Mouse (Mus musculus): ENCODE data around the gene Cxcl10. TPM values are rescaled to one million over a fixed set of nuclear protein-coding genes. Genes with fewer than 3 reads are reported as not detected.

The Cxcl10 gene
- polyA plus RNA-seq, 1 experiment from 2014 or later = 2.4 TPM

- H3K27me3 ChIP-seq (replicated peaks) = no peaks in the 10 kb centered on the region
- H3K4me1 ChIP-seq (replicated peaks) = 0 out of 2 replicates have a peak, but pooled peaks cover 3% of the 10 kb centered on the region
- no peaks in the 10 kb centered on the region for H3K36me3 ChIP-seq
- 76% methylated on average over 3 of the region's 3 CpGs for WGBS
- H3K27ac ChIP-seq = no peak overlapping the region
- no peak for ATAC-seq
- no peak overlapping the region for H3K9ac ChIP-seq
- no peak overlapping the region for H3K4me3 ChIP-seq (replicated peaks)
- no peaks in the 10 kb centered on the region for H3K9me3 ChIP-seq
- no peak overlapping the region for H3K4me2 ChIP-seq (replicated peaks)
Measured at GRCm38 (mm10) chr5:92336743-92337142, 11.9 kb downstream of the Cxcl10 start.

GRCm38 (mm10) chr5:92332359-92332840 lies 16.3 kb downstream of the Cxcl10 start:
- H3K36me3 ChIP-seq = no peaks in the 10 kb centered on the region
- 0 out of 2 replicates have a peak, but pooled peaks cover 5% of the 10 kb centered on the region for H3K4me1 ChIP-seq (replicated peaks)
- peak overlapping the region; percentile 84 for H3K27ac ChIP-seq
- no peaks in the 10 kb centered on the region for H3K9me3 ChIP-seq
- H3K4me2 ChIP-seq (replicated peaks) = peak overlapping the region; percentile 25
- WGBS = 48% methylated on average over 9 of the region's 9 CpGs
- H3K27me3 ChIP-seq (replicated peaks) = no peaks in the 10 kb centered on the region
- H3K9ac ChIP-seq = no peak overlapping the region
- no peak overlapping the region for H3K4me3 ChIP-seq (replicated peaks)
- peak; percentile 74 for ATAC-seq

DNA sequence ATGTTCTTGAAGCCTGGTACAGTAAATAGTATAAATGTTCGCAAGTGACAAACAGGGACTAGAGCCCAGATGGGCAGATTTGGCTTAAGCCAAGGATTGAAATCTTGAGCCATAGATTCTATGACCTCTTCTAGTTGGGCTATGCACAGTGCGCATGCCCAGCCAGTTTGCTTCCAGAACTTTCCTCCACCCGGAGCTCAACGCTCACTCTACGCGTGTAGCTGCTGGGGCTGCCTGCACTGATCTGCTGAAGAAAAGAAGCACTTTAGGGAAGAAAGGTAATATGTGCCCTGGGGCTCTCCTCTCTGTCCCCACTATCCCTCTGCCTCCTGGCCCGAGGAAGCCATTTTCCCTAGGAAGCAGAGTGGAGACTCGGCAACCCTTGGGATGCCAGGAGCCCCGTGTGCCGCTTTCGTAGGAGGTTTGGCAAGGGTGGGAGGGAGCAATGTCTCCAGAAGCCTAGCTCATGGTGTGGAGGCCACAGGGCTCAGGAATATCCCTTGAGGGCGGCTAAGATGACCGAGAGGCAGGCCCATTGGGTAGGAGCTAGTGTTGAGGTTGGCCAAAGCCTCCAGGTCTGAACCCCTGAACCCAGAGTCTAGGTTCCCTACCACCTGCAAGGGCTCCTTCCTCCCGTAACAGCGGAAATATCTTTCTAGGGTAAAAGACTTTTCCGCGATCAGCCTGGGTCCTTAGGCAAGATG lies 16.9 kb downstream of the Cxcl10 start, which contains the start of gene Art3:
Gene Art3, plus strand, starts transcription at position 193 of the 704 bp plus-strand sequence.
- 85% methylated on average over 17 of the region's 17 CpGs for WGBS
- peak within 1 kb of the TSS; percentile 25 for H3K4me2 ChIP-seq (replicated peaks)
- no peaks in the 10 kb centered on the region for H3K36me3 ChIP-seq
- H3K27ac ChIP-seq = peak within 1 kb of the TSS; percentile 84
- no peaks in the 10 kb centered on the region for H3K9me3 ChIP-seq
- no peak within 1 kb of the TSS for H3K9ac ChIP-seq
- H3K27me3 ChIP-seq (replicated peaks) = no peaks in the 10 kb centered on the region
- peak; percentile 15; the same call in 1 of the 2 replicates for ATAC-seq
- H3K4me1 ChIP-seq (replicated peaks) = 0 out of 2 replicates have a peak, but pooled peaks cover 5% of the 10 kb centered on the region
- H3K4me3 ChIP-seq (replicated peaks) = no peak within 1 kb of the TSS

- 89% methylated on average over 12 of the region's 12 CpGs for WGBS
- Histone ChIP-seq H3K36me3 (no peaks in the 10 kb centered on the region), H3K4me2 (replicated peaks) (no peak overlapping the region), H3K9me3 (no peaks in the 10 kb centered on the region), H3K4me1 (replicated peaks) (0 out of 2 replicates have a peak, but pooled peaks cover 5% of the 10 kb centered on the region), H3K27me3 (replicated peaks) (no peaks in the 10 kb centered on the region), H3K9ac (no peak overlapping the region), H3K27ac (no peak overlapping the region), H3K4me3 (replicated peaks) (no peak overlapping the region)
- ATAC-seq = no peak
Measured at GRCm38 (mm10) chr5:92331122-92331521, 17.6 kb downstream of the Cxcl10 start.

- Histone ChIP-seq H3K9me3 (no peaks in the 10 kb centered on the region), H3K27me3 (replicated peaks) (no peaks in the 10 kb centered on the region), H3K27ac (no peak within 1 kb of the TSS), H3K36me3 (no peaks in the 10 kb centered on the region), H3K4me3 (replicated peaks) (no peak within 1 kb of the TSS), H3K4me2 (replicated peaks) (no peak within 1 kb of the TSS), H3K4me1 (replicated peaks) (0 out of 2 replicates have a peak, but pooled peaks cover 9% of the 10 kb centered on the region), H3K9ac (no peak within 1 kb of the TSS)
- WGBS = 73% methylated on average over 7 of the region's 7 CpGs
- no peak for ATAC-seq
Measured at GRCm38 (mm10) chr5:92327929-92328328, 20.8 kb downstream of the Cxcl10 start, which contains the start of gene Cxcl9. Gene Cxcl9, minus strand, starts transcription at chr5:92328079.

DNA sequence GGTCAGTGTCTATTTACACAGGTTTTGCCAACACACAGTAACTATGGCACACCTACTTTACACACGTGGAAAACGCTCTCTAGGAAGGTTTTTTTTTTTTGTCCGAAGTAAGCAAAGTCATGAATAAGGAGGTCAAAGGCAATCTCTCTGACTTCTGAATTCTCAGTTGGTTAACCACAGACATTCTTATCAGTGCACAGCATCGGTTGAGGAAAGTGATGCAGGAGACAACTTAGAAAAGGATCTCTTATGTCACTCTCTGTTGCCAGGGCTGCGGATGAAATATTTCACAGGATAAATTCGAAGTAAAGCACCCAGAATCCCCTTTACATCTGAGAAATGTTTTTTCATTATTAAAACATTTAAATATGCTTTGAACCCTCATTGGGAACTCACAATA lies 21.3 kb downstream of the Cxcl10 start:
- no peak overlapping the region for H3K9ac ChIP-seq
- WGBS = 60% methylated on average over 6 of the region's 6 CpGs
- no peak for ATAC-seq
- no peak overlapping the region for H3K4me3 ChIP-seq (replicated peaks)
- H3K36me3 ChIP-seq = no peaks in the 10 kb centered on the region
- H3K4me1 ChIP-seq (replicated peaks) = 0 out of 2 replicates have a peak, but pooled peaks cover 9% of the 10 kb centered on the region
- no peaks in the 10 kb centered on the region for H3K9me3 ChIP-seq
- no peak overlapping the region for H3K27ac ChIP-seq
- H3K27me3 ChIP-seq (replicated peaks) = no peaks in the 10 kb centered on the region
- H3K4me2 ChIP-seq (replicated peaks) = no peak overlapping the region

GRCm38 (mm10) chr5:92323264-92323663 lies 25.4 kb downstream of the Cxcl10 start:
- Histone ChIP-seq H3K4me1 (replicated peaks) (0 out of 2 replicates have a peak, but pooled peaks cover 4% of the 10 kb centered on the region), H3K4me3 (replicated peaks) (no peak overlapping the region), H3K36me3 (no peaks in the 10 kb centered on the region), H3K27ac (no peak overlapping the region), H3K4me2 (replicated peaks) (no peak overlapping the region), H3K27me3 (replicated peaks) (no peaks in the 10 kb centered on the region), H3K9ac (no peak overlapping the region), H3K9me3 (no peaks in the 10 kb centered on the region)
- no peak for ATAC-seq
- WGBS = 64% methylated on average over 5 of the region's 5 CpGs

DNA sequence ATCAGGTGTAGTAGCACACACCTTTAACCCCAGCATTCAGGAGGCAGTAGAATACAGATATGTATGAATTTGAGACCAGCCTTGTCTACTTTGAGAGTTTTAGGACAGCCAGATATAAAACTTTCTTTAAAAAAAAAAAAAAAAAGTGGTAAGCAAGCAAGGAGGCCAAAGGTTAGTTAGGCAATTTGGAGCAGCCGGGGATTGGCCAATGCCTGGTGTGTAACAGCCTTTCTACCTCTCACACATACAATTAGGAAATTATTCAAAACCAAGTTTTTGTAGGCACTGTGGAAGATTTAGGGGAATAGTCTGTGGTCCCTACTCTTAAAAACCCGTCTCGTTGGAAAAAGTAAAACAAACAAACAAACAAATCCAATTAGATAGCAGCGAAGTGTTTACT lies 26.1 kb downstream of the Cxcl10 start:
- WGBS = 80% methylated on average over 4 of the region's 4 CpGs
- no peak for ATAC-seq
- Histone ChIP-seq H3K4me2 (replicated peaks) (no peak overlapping the region), H3K4me3 (replicated peaks) (no peak overlapping the region), H3K9me3 (no peaks in the 10 kb centered on the region), H3K9ac (no peak overlapping the region), H3K36me3 (no peaks in the 10 kb centered on the region), H3K27ac (no peak overlapping the region), H3K4me1 (replicated peaks) (0 out of 2 replicates have a peak, but pooled peaks cover 4% of the 10 kb centered on the region), H3K27me3 (replicated peaks) (no peaks in the 10 kb centered on the region)

DNA sequence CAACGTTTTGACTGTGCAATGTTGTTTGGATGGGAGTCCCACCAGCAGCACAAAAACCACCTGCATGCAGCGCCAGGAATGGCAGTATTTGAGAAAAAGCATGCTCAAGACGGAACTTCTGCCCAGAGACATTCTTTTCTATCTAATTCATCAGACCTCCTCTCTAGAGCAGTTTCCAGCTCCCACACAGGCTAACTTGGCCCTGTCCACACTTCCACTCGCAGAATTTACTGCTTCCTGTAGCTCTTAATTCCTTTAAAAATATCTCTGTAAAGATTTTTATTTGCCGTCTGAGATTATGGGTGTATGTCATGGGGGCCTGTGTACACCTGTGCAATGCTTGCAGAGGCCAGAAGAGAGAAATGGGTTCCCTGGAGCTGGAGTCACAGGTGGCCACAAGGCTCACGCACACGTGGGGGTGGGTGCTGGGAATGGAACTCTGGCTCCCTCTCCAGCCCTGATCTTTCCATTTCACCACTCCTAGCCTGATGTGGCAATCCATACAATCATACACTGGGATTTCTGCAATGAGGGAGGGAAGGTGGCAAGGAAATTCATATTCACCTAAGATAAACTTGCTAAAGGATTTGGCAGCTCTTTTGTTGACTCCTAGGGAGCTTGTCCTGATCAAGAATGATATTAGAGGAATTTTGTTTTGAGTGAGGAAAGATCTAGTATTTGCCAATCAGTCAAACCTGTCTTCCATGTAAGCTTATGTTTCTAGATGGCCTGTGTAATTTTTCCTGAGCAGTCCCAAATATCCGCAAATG lies 26.9 kb downstream of the Cxcl10 start:
- no peaks in the 10 kb centered on the region for H3K27me3 ChIP-seq (replicated peaks)
- H3K36me3 ChIP-seq = no peaks in the 10 kb centered on the region
- H3K4me2 ChIP-seq (replicated peaks) = no peak overlapping the region
- H3K9me3 ChIP-seq = no peaks in the 10 kb centered on the region
- no peak overlapping the region for H3K9ac ChIP-seq
- 36% methylated on average over 8 of the region's 8 CpGs for WGBS
- H3K4me3 ChIP-seq (replicated peaks) = no peak overlapping the region
- H3K4me1 ChIP-seq (replicated peaks) = 0 out of 2 replicates have a peak, but pooled peaks cover 4% of the 10 kb centered on the region
- H3K27ac ChIP-seq = no peak overlapping the region
- ATAC-seq = no peak

DNA sequence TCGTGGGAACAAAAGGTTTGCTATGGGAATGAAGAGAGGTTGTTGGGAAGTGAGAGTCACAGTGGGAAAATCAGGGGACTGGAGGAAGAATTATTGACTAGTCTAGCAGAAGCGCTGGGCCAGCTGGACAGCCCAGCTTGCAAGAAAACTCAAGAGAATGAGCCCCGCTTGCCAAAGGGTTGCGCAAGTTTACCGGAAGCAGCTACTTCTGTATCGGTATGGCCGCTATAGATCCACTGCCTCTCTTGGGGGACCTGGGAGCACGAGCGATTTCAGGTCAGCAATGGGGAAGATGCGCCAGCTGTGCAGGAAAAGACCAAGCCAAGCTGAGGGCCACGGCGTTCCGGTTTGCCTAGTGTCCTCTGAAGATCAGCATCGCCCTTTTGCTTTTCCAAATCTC lies 30.1 kb downstream of the Cxcl10 start:
- H3K27ac ChIP-seq = no peak overlapping the region

GRCm38 (mm10) chr5:92318119-92318518 lies 30.6 kb downstream of the Cxcl10 start:
- 80% methylated on average over 7 of the region's 7 CpGs for WGBS

More for the DNA sequence above, 30.1 kb downstream of the Cxcl10 start:
- Histone ChIP-seq H3K9me3 (no peaks in the 10 kb centered on the region), H3K4me1 (replicated peaks) (no peaks in the 10 kb centered on the region), H3K4me3 (replicated peaks) (no peak overlapping the region), H3K4me2 (replicated peaks) (no peak overlapping the region), H3K36me3 (no peaks in the 10 kb centered on the region), H3K9ac (no peak overlapping the region), H3K27me3 (replicated peaks) (no peaks in the 10 kb centered on the region)
- no peak for ATAC-seq
- 79% methylated on average over 14 of the region's 14 CpGs for WGBS

DNA sequence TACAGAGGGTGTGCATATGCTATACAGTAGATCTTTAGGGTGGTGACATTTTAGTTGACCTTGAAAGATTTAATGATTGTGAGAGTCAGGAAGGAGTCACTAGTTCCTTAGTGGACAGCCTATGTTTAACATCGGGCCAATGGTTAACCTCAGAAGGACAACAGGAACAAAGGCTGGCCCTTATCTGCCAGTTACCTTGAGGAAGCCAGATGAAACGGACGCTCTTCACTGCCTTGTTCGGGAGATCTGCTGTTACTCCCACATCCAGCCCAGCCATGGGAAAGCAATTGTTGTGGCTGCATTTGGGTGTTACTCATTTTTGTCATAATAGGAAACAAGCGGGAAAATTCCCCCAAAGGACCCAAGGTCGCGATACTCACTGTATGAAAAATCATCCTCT lies 34.9 kb downstream of the Cxcl10 start:
- ATAC-seq = no peak
- no peak overlapping the region for H3K4me2 ChIP-seq (replicated peaks)
- no peaks in the 10 kb centered on the region for H3K27me3 ChIP-seq (replicated peaks)
- H3K4me3 ChIP-seq (replicated peaks) = no peak overlapping the region
- WGBS = 43% methylated on average over 7 of the region's 7 CpGs
- H3K36me3 ChIP-seq = no peaks in the 10 kb centered on the region
- H3K27ac ChIP-seq = no peak overlapping the region
- H3K9ac ChIP-seq = no peak overlapping the region
- peaks cover 3% of the 10 kb centered on the region; the same call in 1 of the 2 replicates for H3K4me1 ChIP-seq (replicated peaks)
- no peaks in the 10 kb centered on the region for H3K9me3 ChIP-seq

More at GRCm38 (mm10) chr5:92318119-92318518, 30.6 kb downstream of the Cxcl10 start:
- no peaks in the 10 kb centered on the region for H3K4me1 ChIP-seq (replicated peaks)
- H3K4me3 ChIP-seq (replicated peaks) = no peak overlapping the region
- H3K4me2 ChIP-seq (replicated peaks) = no peak overlapping the region
- no peaks in the 10 kb centered on the region for H3K27me3 ChIP-seq (replicated peaks)
- H3K36me3 ChIP-seq = no peaks in the 10 kb centered on the region
- ATAC-seq = no peak
- H3K27ac ChIP-seq = no peak overlapping the region
- H3K9me3 ChIP-seq = no peaks in the 10 kb centered on the region
- no peak overlapping the region for H3K9ac ChIP-seq
